Mouse (Mus musculus) telencephalon, adult 2 months (tissue): ENCODE measurements at regions not wholly inside any gene's neighbourhood (a gene's known extent, or its start where the extent isn't known, plus 50 kb on each side); places are given as distances from the start of the nearest gene placed in this dataset.

Source experiments
- DNase-seq: peaks from one replicate; pipeline ENCODE4 v3.0.0-alpha.2; 2011; ENCODE audit warnings: low read depth, low spot score

DNA sequence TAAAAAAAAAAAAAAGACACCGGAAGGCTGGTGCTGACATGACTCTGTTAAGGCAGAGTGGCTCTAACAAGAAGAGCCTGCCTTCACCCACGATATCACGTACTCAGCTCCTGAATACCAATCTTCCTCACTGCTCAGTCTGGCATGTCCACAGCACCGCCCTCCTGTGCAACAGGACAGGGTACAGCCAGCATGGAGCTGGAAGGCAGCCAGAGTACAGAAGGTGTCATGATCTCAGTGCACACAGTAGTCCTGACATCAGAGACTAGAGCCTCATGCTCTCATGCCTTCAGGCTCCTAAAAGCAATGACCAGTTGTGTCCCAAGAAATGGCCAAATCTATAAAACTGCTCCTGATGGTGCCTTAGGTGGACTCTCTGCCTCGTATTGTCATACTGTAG lies 229.7 kb upstream of the Zdhhc25 start:
- no peak for DNase-seq

DNA sequence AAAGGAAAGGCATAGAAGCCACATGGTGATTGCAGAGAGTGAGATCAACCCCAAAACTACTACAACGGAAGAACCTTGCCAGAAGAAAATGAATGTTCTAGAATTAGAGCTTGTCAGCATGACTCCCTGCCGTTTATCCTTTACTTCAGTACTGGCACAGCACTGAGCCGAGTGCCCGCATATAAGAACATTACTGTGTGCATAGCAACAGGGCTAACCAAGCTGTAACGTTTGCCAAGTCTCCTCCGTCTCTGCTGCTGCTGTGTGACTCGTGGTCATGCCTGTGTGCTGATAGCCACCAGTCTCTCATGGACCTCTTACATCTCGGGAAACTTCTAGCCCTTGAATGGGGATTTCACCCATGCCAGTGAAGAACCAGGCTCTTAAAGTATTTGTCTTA lies 228.1 kb upstream of the Zdhhc25 start:
- DNase-seq = peak; percentile 19

DNA sequence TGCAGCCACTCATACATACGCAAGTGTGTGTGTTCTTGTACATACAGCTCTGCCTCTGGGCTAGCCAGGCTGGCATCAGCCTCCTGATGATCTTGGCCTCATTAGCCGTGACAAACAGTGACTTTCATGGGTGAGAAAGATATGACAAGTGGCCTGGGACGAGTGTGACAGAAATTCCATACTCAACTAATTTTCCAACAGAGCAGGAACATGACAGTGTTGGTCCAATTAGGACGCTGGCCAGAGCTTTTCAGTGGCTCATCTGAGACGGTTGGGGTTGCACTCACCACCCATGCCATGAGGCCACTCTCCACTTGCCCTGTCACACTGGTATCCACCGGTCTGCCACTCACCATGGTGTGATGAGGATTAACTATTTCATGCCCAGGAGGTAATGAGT lies 226.2 kb upstream of the Zdhhc25 start:
- no peak for DNase-seq

DNA sequence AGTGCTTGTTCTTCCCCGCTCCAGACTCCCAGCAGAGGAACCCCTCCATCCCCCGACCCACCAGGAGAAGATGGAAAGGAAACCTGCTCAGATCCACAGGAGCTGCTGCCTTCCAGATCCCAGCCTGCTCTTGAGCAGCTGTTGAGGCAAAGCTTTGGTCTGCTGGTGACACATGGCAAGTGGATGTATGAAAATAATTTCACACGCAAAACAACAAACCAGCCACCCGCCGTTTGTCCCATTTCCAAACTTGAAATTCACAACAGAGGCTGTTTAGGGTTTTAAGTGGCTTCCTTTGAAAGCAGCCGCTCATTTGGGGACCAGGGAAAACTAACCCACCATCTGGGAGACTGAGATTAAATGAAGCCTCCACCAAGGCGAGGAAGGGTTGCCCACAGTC lies 220.8 kb upstream of the Zdhhc25 start:
- DNase-seq = no peak

DNA sequence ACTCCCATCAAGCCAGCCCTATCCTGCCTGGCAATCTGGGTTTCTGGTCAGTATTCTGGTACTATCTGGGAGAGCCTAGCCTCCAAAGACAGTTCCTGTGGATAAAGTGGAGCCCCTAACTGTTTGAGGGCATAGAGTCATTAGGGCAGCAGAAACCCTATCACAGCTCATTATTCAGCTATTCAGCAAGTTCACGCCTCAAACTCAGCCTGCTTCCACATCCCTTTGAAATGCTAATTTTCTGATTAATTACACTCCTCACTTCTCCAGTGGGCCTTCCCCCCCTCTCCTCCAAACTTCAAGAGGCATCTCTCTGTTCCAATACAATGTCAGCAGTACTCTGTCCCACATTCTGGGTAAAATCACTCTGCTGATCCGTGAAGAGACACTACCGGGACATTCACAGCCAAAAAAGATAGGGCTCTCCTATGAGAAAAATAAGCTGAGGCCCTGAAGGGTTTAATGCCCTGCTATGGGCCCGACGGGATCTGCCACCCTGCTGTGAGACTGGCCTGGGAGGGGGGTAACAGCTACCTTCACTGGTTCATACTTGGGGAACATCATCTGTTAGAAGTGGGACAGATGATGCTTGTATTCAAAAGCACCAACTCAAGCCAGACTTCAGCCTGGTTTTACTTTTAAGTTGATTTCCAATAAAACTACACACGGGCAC lies 220.0 kb upstream of the Zdhhc25 start:
- DNase-seq = no peak

DNA sequence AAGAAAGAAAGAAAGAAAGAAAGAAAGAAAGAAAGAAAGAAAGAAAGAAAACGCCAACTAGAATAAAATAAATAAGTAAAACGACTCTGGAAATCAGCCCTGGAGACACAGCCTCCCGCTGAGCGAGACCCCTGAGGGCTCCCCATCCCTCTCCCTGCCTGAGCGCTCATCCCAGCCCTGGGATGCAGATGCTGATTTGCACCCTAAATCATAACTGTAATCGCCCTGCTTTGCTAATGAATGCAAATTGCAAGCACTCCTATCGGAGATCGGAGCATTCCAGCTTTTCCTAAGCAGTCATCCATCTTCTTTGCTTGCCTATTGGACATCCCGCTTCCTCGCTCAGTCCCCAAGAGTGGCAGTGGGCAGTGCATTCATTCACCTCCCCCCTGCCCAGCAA lies 218.7 kb upstream of the Zdhhc25 start:
- DNase-seq = no peak

DNA sequence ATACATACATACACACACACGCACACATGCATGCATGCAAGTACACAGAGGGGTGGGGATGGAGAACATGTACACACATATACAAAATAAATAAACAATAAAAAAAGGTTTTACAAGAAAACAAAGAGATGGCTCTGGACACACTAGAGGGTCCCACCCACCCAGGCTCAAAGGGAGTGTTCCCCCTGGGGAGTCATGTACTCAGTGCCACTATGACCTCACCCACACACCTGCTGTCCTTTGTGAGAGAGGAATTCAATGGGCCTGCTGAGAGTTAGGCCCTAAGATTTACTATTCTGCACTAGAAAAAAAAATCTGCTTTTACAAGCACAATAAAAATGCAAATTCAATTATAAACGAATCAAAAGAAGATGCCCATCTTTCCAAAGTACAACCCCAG lies 214.2 kb upstream of the Zdhhc25 start:
- DNase-seq = no peak

DNA sequence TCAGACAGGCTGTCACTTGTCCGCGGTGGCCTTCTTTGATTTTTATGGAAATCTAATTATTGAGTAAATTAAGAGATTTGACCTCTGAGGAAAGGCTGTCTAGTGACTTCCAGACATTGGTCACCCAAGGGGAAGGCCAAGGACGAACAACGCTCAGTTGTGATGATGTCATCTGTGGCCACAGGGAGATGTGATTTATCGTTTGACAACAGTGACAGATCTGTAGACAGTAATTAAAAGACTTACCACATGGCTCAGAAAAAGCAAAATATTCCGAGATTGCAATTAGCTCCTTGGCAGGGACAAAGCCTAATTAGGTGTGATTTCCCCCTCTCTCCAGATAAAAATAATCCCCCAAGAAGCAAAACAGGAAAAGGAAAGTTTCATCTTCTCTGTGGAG lies 213.4 kb upstream of the Zdhhc25 start:
- DNase-seq = no peak

DNA sequence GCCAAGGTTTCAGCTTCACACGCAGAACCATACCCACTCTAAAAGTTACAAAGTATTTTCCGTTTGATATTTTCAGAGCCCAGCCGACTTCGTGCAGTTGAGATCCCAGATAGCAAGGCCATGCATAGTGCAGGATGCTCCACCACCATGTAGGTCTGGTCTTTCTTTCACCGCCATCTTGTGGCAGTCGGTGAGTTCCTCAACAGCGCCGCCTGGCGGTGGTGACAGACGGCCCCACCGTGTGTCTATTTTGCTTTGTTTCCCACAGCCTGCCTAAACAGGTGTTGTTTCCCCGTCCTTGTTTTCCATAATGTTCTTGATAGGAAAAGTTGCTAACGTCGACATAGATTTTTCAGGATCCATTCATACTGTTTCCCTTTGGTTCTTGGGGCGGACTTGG lies 208.3 kb upstream of the Zdhhc25 start:
- no peak for DNase-seq

DNA sequence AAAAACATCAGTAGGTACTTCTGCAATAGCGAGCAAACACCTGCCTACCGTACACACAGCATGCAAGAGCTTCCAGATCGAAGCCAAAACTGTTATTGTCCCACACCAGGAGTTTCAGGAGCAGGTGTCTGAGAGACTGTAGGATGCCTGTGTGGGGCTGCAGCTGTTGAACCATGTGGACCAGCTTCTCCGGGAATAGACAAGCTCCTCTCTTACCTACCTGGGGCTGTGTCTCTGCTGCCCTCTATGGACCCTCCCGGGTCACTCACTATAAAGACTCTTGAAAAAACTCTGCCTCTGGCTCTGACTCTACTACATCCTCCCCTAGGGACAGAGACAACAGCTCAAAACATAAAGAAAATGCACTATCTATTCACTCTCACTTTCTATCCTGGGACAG lies 201.0 kb upstream of the Zdhhc25 start:
- no peak for DNase-seq

DNA sequence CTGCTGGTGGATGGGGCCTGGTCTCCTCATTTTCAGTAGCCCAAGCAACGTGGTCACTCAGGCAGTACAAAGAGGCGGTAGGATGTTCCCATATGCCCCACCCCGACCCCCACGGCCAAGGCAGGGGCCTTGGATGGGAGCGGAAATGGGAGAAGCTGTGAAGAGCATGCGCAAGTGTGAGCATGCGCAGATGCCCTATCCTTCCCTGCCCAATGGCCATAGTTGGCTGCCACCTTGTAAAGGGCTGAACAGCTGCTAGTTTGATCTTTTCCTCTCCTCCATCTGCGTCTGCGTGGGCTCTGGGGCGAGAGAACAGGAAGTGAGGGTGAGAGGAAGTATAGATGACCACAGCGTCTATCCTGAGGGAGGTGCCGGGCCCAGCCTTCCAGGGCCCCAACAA lies 200.1 kb upstream of the Zdhhc25 start:
- DNase-seq = no peak

DNA sequence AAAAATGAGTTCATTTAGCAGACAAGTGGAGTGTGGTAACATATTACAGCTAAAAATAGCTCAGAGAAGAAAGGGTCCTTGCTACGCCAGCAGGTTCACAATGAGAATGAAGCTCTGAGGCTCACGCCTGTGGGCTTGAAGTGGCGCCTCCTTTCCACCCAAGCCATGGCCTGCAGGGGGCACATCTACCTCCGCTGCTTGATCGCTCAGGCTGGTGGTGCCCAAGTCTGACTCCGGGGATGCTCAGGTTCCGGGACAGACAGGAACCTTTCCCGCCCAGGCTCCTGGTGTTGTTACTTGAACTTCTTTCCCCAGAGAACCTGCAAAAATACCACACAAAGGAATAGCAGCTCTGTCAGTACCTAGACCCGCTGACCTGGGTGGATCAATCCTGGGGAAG lies 199.3 kb upstream of the Zdhhc25 start:
- no peak for DNase-seq

DNA sequence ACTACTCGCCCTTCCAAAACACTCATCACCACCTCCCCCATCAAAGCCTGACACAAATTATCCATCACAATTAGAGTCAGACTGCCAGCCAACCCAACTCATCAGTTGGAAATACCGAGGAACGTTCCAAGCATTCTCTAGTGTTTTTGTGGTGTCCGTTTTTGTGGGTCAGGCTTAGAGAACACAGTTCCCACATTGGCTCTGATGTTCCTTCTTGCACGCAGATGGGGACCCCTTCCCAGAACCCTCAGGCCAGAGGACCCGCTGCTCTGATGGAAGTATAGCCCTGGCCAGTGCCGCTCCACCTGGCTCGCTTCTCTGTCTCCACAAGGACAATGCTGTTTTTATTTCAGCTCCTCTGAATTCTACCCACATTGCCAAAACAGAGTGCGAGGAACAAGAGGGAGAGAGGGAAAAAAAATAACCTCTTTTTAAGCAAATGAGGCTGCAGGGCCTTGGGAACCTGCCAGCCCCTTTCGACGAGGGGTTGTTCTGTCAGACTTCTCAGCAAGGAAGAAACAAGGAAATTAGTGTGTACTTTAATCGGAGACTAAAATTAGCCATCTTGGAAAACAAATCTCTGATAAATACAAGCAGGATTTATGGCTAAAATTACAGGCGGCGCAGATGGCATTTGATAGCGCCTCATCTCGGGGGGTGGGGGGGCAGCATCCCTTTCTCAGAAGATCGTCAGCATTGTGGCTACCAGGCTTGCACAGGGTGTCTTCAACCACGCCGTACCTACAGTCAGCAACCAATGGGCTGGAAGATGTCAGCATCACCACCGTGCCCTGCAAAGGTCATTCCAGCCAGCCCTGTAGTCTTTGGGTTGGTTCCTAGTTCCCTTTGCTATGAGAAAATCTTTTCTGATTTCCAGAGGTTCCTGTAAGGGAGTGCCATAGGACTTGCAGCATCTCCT lies 191.4 kb upstream of the Zdhhc25 start:
- peak; percentile 55 for DNase-seq

DNA sequence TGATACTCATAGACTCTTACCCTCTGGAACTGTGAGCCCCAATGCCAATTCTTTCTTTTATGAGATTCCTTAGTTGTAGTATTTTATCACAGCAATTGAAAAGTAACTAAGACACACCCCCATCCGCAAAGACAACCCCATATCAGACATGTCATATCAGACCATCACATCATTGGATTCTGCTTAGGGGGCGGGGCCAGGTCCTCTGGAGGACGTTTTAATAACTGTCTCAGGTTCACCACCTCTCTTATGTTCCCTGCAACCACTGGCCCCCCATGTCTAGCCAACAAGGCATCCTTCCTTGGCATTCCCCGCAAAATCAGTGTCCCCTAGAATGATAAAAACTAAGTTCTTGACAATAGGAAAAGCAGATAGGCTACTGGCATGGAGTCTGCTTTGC lies 185.9 kb upstream of the Zdhhc25 start:
- DNase-seq = no peak

DNA sequence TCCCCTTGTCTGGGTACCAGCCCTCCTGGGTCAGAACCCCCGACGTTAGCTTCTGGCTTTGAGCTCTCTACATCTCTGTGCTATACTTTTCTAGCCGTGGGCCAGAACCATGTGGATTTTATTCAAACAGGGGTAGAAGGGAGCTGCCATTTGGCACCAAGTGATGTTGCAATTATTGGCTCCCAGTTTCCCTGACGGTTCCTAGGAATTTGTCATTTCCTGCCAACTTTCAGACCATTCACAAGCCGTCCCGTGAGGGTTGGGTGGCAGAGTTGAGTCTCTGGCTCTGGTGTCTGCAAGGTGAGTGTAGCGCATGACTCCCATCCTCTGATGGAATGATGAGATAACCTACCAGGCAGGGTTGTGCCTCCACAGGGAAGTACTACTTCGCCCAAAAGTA lies 181.2 kb upstream of the Zdhhc25 start:
- no peak for DNase-seq

DNA sequence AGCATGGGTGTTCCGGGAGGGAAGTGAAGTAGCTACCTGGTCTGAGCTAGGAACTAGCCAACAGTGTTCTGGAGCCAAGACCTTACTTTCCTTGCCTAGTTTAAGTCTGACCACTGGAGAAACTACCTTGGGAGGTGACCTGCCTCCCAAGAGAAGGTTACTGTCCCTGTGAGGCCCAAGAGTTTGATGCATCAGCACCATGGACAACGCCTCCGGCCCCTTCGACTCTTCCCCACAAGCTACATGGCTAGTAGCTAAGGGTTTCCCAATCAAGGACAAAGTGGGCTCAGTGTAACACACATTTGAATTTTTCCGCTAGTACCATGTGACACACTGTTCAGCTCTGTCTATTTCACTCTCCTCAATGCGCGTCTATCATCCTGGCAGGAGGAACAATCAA lies 171.7 kb upstream of the Zdhhc25 start:
- no peak for DNase-seq

DNA sequence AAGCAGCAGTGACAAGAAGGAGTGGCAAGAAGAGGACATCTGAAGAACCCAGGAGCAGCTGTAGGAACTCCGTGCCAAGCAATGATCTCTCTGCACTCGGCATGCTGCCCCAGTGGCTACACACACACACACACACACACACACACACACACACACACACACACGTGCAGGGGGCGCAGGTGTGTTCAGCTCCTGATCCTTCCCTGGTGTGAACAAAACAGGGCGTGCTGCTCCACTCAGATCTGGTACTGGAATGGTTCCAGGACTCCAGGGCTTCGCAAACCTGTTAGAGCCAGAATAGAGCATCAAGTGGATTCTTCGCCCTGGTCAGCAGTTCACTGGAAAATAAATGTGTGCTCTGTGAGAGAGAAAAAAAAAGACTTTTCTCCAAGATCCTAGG lies 169.2 kb upstream of the Zdhhc25 start:
- no peak for DNase-seq

DNA sequence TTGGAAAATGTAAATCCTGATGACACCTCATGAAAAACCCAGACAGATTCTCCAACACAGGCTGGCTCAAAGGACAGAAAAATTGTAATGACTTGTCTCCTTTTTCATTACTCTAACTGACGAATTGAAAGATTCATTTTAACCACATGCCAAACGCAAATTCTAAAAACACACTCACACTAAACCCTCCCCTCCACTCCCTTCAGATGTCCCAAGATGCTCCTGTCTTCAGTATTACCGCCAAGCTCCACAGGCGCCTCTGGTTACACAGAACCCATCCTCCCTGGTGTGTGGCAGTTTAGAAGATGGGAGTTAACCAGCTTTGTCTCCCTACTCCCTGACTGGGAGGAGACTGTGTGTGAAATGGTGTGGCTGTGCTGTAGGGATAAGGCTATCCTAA lies 151.8 kb upstream of the Zdhhc25 start:
- no peak for DNase-seq

DNA sequence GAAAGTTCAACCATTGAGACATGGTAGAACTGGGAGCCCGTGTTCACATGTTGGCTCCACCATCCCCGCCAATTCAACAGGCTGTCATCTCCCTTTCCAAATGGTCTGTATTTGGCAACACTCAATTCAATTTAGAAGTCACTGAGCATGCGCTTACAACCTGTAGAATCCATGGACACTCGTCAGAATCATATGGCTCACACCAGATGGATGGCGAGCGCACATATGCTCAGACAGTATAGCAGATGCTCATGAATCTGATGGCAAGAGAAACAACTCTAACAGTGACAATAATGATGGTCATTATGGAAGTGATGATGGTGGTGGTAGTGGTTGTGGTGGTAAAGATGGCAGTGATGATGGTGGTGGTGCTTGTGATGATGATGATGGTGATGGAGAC lies 148.9 kb upstream of the Zdhhc25 start:
- no peak for DNase-seq

DNA sequence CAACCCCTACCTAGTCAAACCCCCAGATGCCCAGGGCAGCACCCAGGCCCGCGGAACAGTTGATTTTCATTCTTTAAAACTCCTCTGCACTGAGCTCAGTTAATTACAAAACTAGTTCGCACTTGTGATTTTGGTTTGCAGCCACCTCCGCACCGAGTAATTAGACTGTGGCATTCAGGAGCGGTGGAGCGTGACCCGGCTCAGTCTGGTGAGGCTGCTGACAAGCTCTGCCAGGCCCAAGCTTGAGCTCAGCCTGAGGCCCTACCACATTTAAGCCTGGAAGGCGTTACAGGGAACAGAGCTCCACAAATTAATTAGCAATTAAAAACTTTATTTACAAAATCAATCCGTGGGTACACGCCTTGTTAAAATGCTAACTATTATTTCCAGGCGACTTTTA lies 132.0 kb upstream of the Zdhhc25 start:
- DNase-seq = no peak

DNA sequence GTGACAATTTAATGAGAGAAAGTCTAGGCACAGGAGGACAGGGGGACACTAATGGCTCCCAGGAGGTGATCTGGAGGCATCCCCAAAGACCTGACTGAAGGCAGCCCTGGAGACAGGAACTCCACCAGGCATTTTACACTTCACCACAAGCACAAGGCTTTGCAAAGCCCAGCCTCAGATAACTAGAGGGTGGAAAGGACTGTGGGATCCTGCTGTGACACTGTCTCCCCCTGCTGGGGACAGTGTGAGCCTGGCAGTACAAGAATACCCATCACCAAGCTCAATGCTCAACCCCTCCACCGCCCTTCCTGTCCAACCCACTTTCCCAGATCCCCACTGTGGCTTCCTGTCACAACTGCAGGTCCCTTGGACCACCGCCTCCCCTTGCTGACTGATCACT lies 131.3 kb upstream of the Zdhhc25 start:
- peak; percentile 33 for DNase-seq

DNA sequence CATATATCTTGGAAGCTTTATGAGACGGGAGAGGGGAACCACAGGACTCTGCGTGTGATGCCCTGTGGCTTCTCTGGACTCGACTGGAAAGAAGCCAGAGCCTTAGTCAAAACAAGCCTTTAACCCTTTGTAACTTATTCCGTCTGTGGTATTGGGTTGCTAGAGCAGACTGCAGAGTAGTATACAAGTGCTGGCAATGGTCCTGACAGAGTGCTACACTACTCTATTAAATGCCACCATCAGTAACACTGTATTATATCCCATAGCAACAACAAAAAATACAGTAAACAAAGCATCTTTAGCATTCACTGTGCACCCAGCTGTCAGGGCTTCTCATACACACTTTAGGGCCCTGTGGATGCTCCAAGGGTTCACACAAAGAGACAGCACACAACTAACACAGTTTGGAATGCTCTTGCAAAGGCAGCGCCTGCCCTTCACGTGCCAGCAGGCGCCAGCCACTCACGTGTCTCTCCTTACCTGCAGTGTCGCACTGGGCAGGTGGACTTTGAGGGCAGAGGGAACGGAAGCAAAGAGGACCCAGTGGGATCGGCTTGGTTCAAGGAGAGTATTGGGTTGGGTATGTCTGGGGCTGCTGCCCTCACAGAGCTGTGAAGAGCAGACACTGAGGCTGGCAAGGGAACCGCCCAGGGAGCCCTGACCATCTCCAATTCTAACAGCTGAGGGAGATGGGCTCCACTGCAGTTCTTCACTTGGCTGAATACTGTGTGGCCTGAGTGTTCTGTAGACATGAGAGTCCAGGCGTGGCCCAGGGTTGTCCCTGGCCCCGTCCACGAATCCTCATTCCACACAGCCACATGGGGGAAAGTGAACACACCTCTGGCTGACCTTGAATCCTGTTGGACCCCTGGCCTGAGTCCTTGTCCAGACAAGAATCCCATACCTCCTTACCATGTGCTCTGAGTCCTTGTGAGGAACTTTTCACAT lies 130.3 kb upstream of the Zdhhc25 start:
- no peak for DNase-seq
